Mouse (Mus musculus) kidney, postnatal 10 days (tissue): ENCODE results near the gene Agrp.
"Not testable (repeated sequence)": the region's sequence is repeated elsewhere in the genome, so short reads cannot be mapped to it uniquely, and the experiment has no call there.

Experiments
- DNase-seq: peaks from one replicate; pipeline ENCODE4 v3.0.0; 2021; ENCODE audit warnings: mixed read lengths

The Agrp gene

DNA sequence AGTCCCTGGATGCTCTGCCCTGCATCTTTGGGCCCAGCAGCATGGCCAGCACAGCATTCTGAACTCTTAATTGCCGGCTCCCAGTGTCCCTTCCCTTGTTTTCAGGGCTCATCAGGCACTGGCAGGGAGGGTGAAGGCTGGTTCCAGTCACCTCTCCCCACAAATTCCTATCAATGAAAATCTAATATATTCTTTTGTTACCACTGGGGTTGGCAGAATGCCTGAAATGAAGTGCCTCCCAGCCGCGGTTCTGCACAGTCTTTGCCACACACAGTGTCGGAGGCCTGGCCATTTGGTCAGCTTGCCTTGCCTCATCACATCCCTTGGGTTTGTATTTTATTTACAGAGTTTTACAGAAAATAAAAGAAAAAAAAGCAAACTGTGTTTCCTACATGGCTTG, 15.4 kb downstream of the Agrp start:
- DNase-seq: peak; percentile 35

- no peak for DNase-seq
These were observed 16.1 kb downstream of the Agrp start for GRCm38 (mm10) chr8:105620946-105621720.

DNA sequence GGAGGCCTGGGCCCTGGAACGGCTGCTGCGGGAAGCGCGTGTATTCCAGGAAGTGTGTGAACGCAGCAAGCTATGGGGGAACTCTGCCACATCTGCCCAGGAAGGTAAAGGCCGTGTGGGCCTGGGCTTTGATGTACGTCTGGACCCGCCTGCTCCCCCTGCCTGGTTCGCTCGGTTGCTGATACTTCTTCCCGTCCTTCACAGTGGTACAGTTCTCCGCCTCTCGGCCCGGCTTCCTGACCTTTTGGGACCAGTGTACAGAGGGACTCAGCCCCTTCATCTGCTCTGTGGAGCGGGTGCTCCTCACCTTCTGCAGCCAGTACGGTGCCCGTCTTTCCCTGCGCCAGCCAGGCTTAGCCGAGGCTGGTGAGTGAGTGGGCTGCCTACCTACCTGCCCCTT, 17.0 kb downstream of the Agrp start:
- DNase-seq: no peak

DNA sequence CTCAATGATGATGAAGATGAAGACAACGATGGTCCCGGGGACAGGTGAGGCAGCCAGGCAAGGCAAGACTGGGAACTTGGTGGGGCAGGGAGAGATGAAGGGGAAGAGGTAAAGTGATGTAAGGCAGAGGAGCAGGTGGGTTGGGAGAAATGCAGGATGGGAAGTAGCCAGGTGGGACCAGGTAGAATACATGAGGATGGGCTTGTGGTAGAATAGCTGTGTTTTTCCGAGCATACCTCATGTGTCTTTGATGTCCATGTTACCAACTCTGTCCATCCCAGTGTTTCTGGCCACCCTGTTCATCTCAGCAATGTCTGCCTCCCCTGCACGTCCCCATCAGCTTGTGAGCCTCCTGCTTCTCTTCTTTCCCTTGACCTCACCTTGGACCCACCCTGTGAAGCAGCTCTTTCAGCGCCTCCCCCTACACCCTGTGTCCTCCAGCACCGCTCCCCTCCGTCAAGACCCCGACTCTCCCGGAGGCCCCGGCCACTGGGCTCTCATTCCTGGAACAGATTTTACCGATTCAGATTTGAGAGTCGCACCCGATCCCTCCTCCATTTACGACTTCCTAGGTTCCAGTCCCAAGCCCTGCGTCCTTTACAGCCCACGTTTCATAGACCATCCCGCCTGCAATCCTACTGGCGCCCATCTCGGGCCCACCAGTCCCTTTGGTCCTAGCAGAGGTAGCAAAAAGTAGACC, 18.2 kb downstream of the Agrp start:
- DNase-seq: no peak

- no peak for DNase-seq
These were observed 18.9 kb downstream of the Agrp start for GRCm38 (mm10) chr8:105618279-105618634.

- peak; percentile 39 for DNase-seq
These were observed 19.5 kb downstream of the Agrp start for GRCm38 (mm10) chr8:105617451-105618278.

DNA sequence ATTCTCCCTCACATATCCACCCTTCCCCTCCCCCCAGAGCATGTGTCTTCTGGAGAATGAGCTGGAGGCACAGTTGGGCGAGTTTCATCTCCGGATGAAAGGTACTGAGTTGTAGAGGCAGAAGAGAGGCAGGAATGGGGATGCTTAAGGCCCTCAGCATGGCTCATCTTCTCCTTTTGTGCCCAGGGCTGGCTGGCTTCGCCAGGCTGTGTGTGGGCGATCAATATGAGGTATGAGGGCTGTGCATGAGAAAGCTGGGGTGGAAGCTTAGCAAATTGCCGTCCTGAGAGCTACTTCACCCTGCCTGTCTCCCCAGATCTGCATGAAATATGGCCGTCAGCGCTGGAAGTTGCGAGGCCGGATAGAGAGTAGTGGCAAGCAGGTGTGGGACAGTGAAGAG, 21.3 kb downstream of the Agrp start:
- DNase-seq: no peak

DNA sequence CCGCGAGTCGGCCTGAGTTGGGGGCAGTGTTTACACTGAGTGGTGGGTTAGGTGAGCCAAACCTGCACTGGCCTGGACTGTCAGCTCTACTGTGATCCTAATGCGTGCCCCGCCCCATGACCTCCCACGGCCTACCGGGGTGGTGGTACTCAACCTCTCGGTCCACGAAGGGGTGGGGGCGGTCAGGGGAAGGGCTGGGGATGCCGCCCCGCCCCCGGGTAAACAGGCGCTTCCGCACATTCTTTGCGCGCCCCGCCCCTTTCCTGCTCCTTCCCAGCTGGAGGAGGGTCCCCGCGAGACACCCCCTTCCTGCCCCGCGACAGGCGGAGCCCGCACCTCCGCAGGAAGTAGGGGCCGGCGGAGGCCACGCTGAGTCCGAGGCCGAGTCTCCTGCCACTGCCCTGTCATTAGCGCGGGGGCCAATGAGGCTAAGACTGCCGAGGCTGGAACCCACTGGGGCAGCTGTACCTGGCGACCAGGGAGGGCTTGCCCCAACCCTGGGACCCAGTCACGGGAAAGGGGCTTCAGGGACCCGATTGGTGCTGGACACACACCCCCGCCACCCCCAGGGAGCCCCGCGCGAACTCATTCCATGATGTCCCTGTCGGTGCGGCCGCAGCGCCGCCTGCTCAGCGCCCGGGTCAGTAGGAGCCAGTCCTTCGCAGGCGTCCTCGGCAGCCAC, 23.2 kb downstream of the Agrp start:
- peak; percentile 93 for DNase-seq

- DNase-seq: peak; percentile 80
These were observed 24.2 kb downstream of the Agrp start for GRCm38 (mm10) chr8:105613037-105613436.

DNA sequence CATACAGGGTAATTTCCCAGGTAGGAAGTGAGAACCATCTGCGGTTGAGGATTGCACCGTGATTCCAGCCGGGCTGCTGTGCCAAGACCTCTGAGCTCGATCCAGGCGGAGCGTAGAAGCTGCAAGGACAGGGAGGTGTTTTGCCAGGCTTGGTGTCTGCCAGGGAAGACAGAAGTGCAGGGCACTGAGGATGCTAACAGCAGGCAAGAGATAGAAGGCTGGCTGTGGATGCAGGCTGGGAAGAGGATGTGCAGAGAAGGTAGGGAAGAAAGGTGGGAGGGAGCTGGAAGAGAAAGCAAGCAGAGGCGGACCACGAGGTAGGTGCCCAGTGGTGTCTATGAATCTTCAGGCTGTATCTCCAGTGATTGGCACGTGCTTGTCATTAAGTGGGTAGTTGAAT, 25.4 kb downstream of the Agrp start:
- no peak for DNase-seq

- no peak for DNase-seq
These were observed 27.4 kb downstream of the Agrp start for GRCm38 (mm10) chr8:105609771-105610170.

DNA sequence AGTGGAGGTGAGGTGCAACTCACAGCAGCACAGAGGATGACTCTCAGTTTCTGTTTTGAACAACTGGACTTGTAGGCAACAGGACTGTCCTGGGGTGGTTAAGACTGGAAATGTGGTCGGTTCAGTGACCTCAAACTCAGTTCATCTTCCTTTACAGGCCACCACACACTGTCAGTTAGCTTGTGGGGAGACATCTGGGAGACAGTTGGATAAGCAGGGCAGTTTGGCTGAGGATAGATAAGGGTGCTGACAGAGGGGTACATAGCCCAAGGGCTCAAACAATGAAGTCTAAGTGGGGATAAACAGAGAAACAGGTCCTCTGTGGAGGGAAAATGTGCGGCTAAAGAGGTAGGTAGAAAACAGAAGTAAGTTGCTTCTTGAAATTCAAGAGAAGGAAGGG, 27.8 kb downstream of the Agrp start:
- no peak for DNase-seq

- peak; percentile 64 for DNase-seq
These were observed 29.5 kb downstream of the Agrp start for GRCm38 (mm10) chr8:105607684-105608083.

DNA sequence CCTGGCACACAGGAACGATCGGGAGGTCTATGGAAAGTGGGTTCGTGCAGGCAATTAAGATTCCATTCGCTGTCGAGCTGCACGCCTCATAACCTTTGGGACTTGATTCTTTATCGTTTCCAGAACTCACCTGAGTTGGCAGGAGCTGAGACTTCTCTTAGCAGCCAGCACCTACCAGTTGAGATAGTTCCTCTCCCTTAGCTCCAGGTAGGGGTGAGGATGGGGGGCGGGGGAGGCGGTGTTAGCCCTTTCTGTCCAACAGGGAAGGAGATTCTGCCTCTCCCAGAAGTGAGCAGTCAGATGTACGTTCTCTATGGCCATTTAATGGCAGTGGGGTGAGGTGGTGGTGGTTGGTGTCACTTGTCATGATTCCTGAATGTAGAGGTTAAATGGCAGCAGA, 30.1 kb downstream of the Agrp start:
- DNase-seq: peak; percentile 54

- DNase-seq: peak; percentile 92
These were observed 30.8 kb downstream of the Agrp start for GRCm38 (mm10) chr8:105606189-105607023.

GRCm38 (mm10) chr8:105605491-105606188, 31.6 kb downstream of the Agrp start:
- DNase-seq: peak; percentile 69

DNA sequence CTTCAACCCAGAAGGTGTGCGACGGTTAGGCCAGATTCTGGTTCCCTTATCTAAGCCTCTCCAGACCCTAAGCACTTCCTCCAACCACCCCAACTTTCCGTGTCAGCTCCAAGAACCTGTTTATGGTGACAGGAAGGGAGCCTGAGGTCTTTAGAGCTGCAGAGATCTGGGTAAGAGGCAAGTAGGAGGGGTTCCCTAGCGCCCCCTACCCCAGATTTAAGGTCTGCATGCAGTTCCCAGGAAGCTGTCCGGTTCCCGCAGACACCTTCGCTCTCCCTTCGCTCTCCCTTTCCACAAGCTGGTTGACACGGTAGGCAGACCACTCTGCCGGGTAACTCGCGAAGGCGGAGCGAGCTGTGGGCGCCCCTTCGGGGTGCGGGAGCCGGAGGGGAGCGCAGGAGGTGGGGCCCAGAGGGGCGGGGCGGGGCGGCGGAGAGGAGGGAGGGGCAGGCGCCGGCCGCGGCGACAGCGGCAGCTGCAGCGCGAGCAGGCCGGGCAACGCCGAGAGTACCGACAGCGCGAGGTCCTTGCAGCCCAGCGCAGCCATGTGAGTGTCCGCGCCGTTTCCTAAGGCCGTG, 32.3 kb downstream of the Agrp start, which contains the start of gene Ripor1:
TSS of gene Ripor1 (plus strand) at position 452 of the 578 bp plus-strand sequence.
- DNase-seq: peak; percentile 91

DNA sequence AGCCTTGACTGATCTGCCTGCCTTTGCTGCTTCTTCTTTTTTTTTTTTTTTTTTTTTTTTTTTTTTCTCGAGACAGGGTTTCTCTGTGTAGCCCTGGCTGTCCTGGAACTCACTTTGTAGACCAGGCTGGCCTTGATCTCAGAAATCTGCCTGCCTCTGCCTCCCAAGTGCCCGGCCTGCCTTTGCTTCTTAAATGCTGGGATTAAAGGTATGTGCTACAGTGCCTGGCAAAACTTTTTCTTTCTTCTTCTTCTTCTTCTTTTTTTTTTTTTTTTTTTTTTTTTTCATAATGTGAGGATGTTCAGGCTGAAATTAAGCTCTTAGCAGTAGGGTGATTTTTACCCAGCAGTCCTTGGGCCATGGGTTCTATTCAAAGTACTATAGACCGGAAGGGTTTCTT, 34.7 kb downstream of the Agrp start:
- DNase-seq: not testable (repeated sequence)

GRCm38 (mm10) chr8:105601301-105601700, 35.9 kb downstream of the Agrp start:
- DNase-seq: no peak

- DNase-seq: no peak
These were observed 38.4 kb downstream of the Agrp start for GRCm38 (mm10) chr8:105598777-105599176.
